Mouse (Mus musculus): ENCODE results near the gene Hnrnpl.

Gene Hnrnpl

GRCm38 (mm10) chr7:28790066-28790806 is 18.1 kb upstream of the Hnrnpl start:
- peak; percentile 63 for DNase-seq (ENCODE audit: low read depth)

DNA sequence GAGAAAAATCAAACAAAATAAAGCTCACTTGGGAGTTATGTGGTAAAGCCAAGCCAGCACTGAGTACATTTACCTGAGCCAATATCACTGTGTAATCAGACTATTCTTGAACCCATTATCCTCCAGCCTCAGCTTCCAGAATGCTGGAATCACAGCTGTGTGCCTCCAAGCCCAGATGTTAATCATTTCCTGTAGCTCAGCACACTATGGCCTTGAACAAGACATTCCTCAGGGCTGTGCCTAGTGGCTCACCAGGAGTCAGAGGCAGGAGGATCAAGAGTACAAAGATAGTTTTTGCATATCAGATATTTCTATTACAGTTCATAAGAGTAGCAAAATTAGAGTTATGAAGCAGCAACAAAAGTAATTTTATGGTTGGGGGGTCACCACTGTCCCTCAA is 16.6 kb upstream of the Hnrnpl start:
- DNase-seq (ENCODE audit: low read depth) = no peak

DNA sequence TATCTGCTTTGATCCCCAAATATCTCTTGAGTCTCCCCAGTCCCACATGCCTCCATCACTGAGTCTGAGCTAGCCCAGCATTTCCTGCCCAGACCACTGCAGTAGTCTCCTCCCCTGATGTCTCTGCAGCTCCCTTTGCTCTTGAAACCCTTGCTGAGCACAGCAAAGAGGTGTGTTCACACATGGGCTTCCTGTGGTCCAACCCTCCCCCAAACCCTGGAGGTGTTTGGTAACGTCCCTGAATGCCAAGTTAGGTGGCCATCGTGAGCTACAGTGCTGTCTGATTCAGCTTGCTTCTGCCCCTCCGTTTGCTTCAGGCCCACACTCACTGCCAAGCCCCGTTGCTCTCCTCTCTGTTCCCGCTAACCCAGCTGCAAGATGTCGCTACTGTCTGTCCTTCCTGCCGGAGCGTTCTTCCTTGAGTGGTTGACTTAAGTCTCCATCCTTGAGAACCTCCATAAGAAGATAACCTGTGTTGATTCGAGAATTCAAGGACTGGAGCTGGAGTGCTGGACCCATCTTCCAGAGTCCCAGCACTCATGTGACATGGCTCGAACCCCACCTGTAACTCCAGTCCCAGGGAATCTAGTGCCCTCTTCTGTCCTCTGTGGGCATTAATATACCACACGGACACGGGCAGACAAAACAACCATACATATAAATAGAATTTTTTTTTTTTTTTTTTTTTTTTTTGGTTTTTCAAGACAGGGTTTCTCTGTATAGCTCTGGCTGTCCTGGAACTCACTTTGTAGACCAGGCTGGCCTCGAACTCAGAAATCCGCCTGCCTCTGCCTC is 15.8 kb upstream of the Hnrnpl start:
- DNase-seq (ENCODE audit: low read depth) = peak; percentile 91

- peak; percentile 74 for DNase-seq (ENCODE audit: low read depth)
Measured at GRCm38 (mm10) chr7:28793834-28794233, 14.5 kb upstream of the Hnrnpl start.

DNA sequence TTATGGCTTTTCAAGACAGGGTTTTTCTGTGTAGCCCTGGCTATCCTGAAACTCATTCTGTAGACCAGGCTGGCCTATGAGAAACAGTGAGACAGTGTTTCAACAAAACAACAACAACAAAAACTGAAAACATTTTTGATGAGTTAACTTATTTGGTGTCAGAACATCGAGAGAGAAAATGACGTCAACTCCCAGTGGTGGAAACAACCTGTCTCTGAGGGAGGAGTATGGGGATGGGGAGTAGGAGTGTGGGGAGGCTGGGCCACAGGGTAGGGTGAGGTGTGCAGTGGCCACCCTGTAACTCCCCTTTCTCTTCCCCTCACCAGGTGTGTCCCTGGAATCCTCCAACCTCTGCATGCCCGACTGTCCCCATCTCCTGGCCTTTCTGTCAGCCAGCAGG is 13.8 kb upstream of the Hnrnpl start:
- DNase-seq (ENCODE audit: low read depth) = peak; percentile 89

DNA sequence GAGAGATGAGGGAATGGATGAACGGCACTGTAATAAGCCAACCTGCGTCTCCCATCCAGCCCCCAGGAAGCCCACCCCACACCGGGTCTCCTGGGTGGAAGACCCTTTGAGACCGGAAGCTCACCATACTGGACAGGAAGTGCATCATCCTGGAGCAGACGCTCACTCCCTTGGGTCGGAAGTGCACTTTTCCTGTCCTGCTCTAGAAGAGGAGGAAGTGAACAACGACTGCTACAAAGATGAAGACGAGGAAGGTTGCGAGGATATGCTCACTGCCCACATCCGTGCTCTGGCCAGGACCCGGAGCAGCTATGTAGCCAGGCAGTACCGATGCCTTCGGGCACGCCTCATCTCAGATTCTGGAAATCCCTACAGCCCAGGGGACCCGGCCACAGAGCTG is 12.5 kb upstream of the Hnrnpl start:
- peak; percentile 75 for DNase-seq (ENCODE audit: low read depth)

DNA sequence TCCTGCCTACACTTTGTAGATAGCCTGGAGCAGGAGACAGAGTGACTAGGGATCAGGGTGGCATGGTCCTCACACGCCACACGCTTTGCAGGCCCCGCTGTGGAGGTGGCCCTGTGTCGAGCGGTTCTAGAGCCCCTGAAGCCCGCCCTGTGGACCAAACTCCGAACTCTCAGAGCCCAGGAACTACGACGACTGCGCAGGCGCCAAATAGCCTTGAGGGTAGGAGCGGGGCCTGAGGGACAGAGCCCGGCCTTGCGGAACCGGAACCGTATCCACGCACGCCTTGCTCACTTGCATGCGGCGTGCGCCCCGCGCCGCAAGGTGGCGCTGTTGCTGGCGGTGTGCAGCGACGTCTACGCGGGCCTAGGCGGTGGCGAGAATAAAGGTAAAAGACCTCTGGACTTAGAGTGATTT is 11.8 kb upstream of the Hnrnpl start:
- peak; percentile 89 for DNase-seq (ENCODE audit: low read depth)

DNA sequence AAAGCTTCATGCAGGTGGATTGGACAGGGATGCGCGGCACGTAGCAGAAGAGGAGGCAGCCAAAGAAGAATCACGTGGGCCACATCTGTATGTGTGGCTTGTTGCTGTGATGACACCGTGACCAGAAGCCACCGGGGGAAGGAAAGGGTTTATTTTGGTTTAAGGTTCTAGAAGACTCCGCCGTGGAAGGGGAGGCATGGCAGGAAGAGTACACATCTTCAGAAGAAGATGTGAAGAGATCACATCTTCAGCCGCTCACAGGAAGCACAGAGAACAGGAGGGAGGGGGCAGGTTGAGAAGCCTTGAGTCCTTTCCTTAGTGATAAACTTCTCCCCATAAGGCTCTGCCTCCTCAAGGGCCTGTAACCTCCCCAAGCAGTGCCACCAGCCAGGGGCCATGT is 8.3 kb upstream of the Hnrnpl start:
- peak; percentile 76 for DNase-seq (ENCODE audit: low read depth)

DNA sequence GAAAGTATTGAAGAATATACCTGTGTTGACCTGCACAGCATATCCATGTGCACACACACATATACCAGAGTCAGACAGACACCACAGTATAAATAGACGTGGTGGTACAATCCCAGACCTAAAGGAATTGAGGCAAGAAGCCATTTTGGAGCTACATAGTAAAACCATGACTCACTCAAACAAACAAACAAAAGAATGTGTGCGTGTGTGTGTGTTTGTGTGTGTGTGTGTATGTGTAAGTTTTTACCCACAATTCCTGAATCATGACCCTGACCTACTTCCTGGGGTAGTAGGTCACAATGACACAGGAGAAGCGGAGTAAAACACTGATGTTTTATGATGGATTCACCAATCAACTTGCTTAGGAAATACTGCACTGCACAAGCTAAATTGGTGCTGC is 6.9 kb upstream of the Hnrnpl start:
- DNase-seq (ENCODE audit: low read depth) = peak; percentile 37

DNA sequence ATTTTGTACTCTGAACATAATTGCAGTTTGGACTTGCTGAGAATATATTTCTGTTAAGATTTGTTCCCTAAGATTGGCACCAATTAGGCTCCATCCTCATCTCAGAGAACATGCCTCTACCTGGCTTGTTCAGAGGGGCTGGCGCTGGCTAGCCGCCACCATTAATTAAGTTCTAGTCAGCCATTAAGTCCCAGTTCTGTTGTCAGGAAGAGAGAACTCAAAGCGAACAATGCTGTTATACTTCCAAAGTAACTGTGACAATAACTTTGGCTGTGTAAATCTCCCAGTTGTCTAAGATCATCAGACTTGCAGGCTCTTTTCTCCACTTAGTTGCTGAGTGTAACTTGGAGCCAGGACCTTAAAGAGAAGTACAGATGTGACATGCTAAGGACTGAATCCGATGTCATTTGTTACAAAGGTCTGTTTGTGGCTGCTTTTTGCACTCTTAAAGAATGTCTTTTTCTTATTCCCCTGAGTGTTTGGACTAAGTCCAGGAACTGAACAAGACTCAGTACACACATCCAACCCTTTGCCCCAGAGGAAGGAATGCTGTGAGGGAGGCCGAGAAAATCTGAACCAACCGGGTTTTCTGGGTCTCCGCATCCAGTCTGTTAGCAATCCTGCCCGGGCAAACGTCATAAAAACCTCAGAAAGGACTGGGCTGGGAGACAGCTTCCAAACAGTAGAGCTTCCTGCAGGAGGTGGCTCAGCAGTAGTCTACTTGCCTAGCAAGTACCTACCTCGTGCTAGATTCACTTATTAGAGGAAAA is 6.3 kb upstream of the Hnrnpl start:
- peak; percentile 29 for DNase-seq (ENCODE audit: low read depth)

- peak; percentile 66 for DNase-seq (ENCODE audit: low read depth)
Measured at GRCm38 (mm10) chr7:28802846-28803588, 5.3 kb upstream of the Hnrnpl start.

GRCm38 (mm10) chr7:28803756-28804155 is 4.6 kb upstream of the Hnrnpl start:
- no peak for DNase-seq (ENCODE audit: low read depth)

DNA sequence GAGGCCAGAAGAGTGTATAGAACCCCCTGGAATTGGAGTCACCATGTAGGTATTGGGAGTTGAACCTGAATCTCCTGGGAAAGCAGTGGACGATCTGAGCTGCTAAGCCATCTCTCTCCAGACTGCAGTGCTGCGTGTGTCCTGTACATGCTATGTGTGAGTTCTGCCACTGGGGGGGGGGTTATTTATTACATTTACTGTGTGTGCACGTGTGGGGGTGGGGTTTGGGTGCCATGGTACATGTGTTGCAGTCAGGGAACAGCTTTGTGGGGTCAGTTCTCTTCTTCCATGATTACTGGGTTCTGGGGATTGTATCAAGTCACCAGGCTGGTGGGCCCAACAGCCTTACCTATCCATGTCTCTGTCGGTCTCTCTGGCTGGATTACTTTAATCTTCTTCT is 1.5 kb upstream of the Hnrnpl start:
- peak; percentile 83 for DNase-seq (ENCODE audit: low read depth)

DNA sequence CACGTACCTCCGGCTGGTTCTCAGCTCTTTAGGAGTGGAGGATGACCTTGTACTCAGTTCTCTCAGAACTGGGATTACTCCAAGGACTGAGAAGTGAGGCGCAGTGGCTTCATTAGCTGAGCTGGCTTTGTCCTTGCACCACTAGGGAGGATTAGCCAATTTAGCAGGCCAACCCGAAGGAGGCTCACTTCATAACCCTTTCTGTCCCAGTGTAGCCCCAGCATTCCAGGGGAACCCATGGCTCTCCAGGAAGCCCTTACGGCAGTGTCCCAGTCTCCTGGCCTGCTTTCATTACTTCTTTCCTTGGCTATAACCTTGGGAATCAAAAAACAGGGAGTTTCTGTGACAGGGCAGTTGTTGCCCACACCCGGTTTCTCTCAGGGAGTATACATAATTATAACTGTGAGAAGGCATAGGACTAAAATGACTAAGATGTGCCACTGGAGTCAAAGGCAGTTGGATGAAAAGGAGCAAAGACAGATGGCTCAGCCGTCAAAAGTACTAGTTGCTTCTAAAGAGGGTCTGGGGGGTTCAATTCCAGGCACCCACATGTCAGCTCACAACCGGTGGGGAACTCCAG is 610 bp upstream of the Hnrnpl start:
- DNase-seq (ENCODE audit: low read depth) = no peak

- DNase-seq (ENCODE audit: low read depth) = peak; percentile 97
Measured at GRCm38 (mm10) chr7:28808957-28809393, 634 bp downstream of the Hnrnpl start.

GRCm38 (mm10) chr7:28809401-28810089 is 1.2 kb downstream of the Hnrnpl start:
- DNase-seq (ENCODE audit: low read depth) = peak; percentile 93

DNA sequence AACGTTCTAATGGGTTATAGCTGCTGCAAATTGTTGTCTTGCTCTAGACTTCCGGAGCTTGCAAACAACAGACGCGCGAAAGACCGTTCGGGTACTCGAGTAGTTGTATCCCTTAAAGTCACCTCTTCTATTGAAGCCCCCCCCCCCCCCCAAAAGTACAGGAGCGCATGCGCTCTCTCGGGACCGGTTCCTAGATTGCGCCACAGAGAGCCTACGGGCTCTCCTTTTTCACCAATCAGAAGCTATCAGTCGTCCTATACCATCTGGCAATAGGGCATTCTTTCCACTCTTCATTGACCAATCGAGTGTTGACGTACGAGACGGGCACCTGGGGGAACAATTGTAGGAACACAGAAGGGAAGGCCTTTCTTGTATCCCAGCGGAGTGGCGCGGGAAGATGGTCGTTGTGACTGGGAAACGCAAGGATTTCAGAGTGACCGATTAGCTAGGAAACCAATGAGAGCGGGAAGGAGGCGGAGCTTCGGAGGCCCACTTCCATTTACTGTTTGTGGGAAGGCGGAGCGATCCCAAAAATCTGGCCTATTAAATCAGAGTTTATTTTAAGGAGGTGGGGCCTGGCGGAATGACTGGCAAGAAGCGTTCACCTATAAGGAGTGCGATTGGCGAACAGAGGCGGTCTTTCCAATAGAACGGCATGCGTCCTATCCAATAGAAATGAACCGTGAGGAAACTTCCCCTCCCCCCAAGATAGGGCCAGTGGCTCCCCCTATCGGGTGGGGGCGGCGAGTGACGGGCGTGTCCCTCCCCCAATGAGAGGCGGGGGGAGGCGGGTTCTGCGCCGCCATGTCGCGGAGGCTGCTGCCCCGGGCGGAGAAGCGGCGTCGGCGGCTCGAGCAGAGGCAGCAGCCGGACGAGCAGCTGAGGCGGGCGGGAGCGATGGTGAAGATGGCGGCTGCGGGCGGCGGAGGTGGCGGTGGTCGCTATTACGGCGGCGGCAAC is 2.0 kb downstream of the Hnrnpl start:
- DNase-seq (ENCODE audit: low read depth) = peak; percentile 99

DNA sequence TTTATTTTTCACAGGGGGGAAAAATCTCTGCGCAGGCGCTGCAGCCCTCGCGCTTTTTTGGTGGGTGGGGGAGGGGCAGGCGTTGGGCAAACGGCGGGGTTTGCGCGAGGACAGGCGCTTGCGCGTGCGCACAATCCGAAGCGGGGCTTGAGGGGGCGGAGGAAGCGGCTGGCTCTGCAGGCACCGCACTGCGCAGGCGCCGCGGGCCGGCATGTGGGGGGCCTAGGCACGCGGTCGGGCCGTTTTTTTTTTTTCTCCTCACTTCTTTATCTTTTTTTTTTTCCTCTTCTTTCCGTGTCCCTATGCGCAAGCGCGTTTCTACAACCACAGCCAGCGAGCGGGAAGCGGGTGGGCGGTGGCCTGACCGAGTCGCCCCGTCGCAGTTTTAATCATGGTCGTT is 2.9 kb downstream of the Hnrnpl start:
- DNase-seq (ENCODE audit: low read depth) = peak; percentile 95

- DNase-seq (ENCODE audit: low read depth) = peak; percentile 51
Measured at GRCm38 (mm10) chr7:28811640-28812275, 3.4 kb downstream of the Hnrnpl start.
